Mouse (Mus musculus): ENCODE results near the gene Mbnl2.

DNA sequence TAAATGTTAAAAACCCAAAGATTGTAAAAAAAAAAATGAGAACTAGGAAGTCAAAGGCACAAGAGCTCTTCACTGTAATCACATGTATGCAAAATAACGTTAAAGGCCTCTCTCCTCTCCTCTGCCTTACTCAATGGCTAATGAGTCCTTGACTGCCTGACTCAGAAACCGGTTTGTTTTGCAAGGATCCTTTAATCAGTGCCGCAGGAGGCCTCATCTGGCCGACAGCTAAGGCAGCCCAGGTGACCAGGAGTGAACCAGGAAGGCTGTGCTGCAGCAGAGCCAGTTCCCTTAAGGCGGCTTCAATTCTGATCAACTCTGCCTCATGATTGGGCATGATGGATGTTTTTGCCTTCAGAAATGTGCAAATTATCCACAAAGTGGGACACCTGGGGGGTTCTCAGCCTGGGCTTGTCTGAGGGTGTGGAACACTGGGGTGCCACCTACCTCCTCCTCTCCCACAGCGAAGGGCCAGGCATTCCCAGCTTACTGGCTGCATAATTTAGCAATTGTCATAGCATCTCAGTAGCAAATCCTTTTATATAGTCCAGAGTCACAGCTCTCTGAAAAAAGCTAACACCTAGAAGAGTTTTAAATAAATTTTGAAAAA is 43.0 kb downstream of the Mbnl2 start:
- TF ChIP-seq CTCF (IDR thresholded peaks at IDR 0.05; ENCODE audit: control insufficient read depth, insufficient read depth, low read length) (no peak), POLR2A (IDR thresholded peaks at IDR 0.05; ENCODE audit: borderline replicate concordance, control insufficient read depth, low read depth, low read length) (no peak)
